Mouse (Mus musculus): Measurements from ENCODE around the gene Serf2. TPM values are rescaled to one million over a fixed set of nuclear protein-coding genes. Genes with fewer than 3 reads are reported as not detected.
"Not testable (repeated sequence)": the region's sequence is repeated elsewhere in the genome, so short reads cannot be mapped to it uniquely, and the experiment has no call there.

Serf2 gene
- total and polyA plus RNA-seq, 2 experiments from 2014 or later: 235 to 278 TPM

GRCm38 (mm10) chr2:121455534-121455933 lies 6.5 kb downstream of the Serf2 start:
- TF ChIP-seq CTCF (IDR thresholded peaks at IDR 0.05): no peak
- H3K9me3 ChIP-seq (ENCODE audit: low read length): no peaks in the 10 kb centered on the region
- no peaks in the 10 kb centered on the region for H3K4me1 ChIP-seq (ENCODE audit: insufficient read depth, low read length)
- peaks cover 12% of the 10 kb centered on the region; the same call in 1 of the 2 replicates for H3K36me3 ChIP-seq (ENCODE audit: insufficient read depth, low read length)
- no peak overlapping the region for H3K4me2 ChIP-seq (ENCODE audit: low read depth, low read length, poor library complexity, severe bottlenecking)
- no peaks in the 10 kb centered on the region for H3K27me3 ChIP-seq (ENCODE audit: insufficient read depth, low read length)
- ATAC-seq (ENCODE audit: low FRiP score): no peak
- H3K27ac ChIP-seq (ENCODE audit: low read depth, low read length): no peak overlapping the region
- no peak overlapping the region for H3K4me3 ChIP-seq (ENCODE audit: low read depth, low read length)
- no peak for DNase-seq (ENCODE audit: low spot score)
- 75% methylated on average over 5 of the region's 5 CpGs for WGBS
- H3K9ac ChIP-seq (replicated peaks; ENCODE audit: low read length, poor library complexity, severe bottlenecking): no peak overlapping the region

GRCm38 (mm10) chr2:121456692-121457642 lies 8.0 kb downstream of the Serf2 start, which contains the start of gene Serinc4:
Gene Serinc4, minus strand, starts transcription at chr2:121456781.
- Histone ChIP-seq H3K4me1 (ENCODE audit: insufficient read depth, low read length) (no peaks in the 10 kb centered on the region), H3K4me2 (ENCODE audit: low read depth, low read length, poor library complexity, severe bottlenecking) (peak within 1 kb of the TSS; percentile 72), H3K36me3 (ENCODE audit: insufficient read depth, low read length) (peaks cover 12% of the 10 kb centered on the region; the same call in 1 of the 2 replicates), H3K9me3 (ENCODE audit: low read length) (no peaks in the 10 kb centered on the region), H3K4me3 (ENCODE audit: low read depth, low read length) (peak within 1 kb of the TSS; percentile 76), H3K9ac (replicated peaks; ENCODE audit: low read length, poor library complexity, severe bottlenecking) (peak within 1 kb of the TSS; percentile 66), H3K27ac (ENCODE audit: low read depth, low read length) (peak within 1 kb of the TSS; percentile 73), H3K27me3 (ENCODE audit: insufficient read depth, low read length) (no peaks in the 10 kb centered on the region)
- 3% methylated on average over 41 of the region's 41 CpGs for WGBS
- no peak for TF ChIP-seq CTCF (IDR thresholded peaks at IDR 0.05)
- ATAC-seq (ENCODE audit: low FRiP score) (peak; percentile 90), DNase-seq (ENCODE audit: low spot score) (peak; percentile 87)

GRCm38 (mm10) chr2:121460071-121460470 lies 11.1 kb downstream of the Serf2 start:
- Histone ChIP-seq H3K4me3 (ENCODE audit: low read depth, low read length) (no peak overlapping the region), H3K36me3 (ENCODE audit: insufficient read depth, low read length) (no peaks in the 10 kb centered on the region), H3K9ac (replicated peaks; ENCODE audit: low read length, poor library complexity, severe bottlenecking) (no peak overlapping the region), H3K27me3 (ENCODE audit: insufficient read depth, low read length) (no peaks in the 10 kb centered on the region), H3K4me2 (ENCODE audit: low read depth, low read length, poor library complexity, severe bottlenecking) (no peak overlapping the region), H3K27ac (ENCODE audit: low read depth, low read length) (no peak overlapping the region), H3K4me1 (ENCODE audit: insufficient read depth, low read length) (no peaks in the 10 kb centered on the region), H3K9me3 (ENCODE audit: low read length) (no peaks in the 10 kb centered on the region)
- no peak for DNase-seq (ENCODE audit: low spot score)
- WGBS: 66% methylated on average over 2 of the region's 2 CpGs
- TF ChIP-seq CTCF (IDR thresholded peaks at IDR 0.05): no peak
- no peak for ATAC-seq (ENCODE audit: low FRiP score)

GRCm38 (mm10) chr2:121468982-121469381 lies 20.0 kb downstream of the Serf2 start:
- not testable (repeated sequence) for H3K27ac ChIP-seq (ENCODE audit: low read depth, low read length); H3K9me3 ChIP-seq (ENCODE audit: low read length); H3K4me1 ChIP-seq (ENCODE audit: insufficient read depth, low read length); ATAC-seq (ENCODE audit: low FRiP score); H3K27me3 ChIP-seq (ENCODE audit: insufficient read depth, low read length); DNase-seq (ENCODE audit: low spot score); H3K4me3 ChIP-seq (ENCODE audit: low read depth, low read length); H3K36me3 ChIP-seq (ENCODE audit: insufficient read depth, low read length); H3K9ac ChIP-seq (replicated peaks; ENCODE audit: low read length, poor library complexity, severe bottlenecking); H3K4me2 ChIP-seq (ENCODE audit: low read depth, low read length, poor library complexity, severe bottlenecking)
- WGBS: 71% methylated on average over 1 of the region's 6 CpGs

DNA sequence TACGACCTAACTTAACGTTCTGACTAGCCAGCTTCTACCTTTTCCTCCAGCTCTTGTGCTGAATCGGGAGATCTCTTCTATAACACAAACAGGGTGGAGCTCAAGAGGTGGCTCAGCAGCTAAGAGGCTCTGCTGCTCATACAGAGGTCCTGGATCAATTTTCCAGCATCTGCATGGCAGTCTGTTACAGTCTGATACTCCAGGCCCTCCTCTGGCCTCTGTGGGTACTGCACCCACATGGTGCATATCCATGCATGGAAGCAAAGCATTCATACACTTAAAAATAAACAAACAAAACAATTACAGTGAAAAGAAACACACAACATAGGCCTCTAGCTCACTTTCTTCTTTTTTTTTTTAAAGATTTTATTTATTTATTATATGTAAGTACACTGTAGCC lies 23.8 kb downstream of the Serf2 start:
- H3K4me2 ChIP-seq (ENCODE audit: low read depth, low read length, poor library complexity, severe bottlenecking); H3K9ac ChIP-seq (replicated peaks; ENCODE audit: low read length, poor library complexity, severe bottlenecking); ATAC-seq (ENCODE audit: low FRiP score); H3K4me3 ChIP-seq (ENCODE audit: low read depth, low read length); H3K27ac ChIP-seq (ENCODE audit: low read depth, low read length); H3K4me1 ChIP-seq (ENCODE audit: insufficient read depth, low read length); DNase-seq (ENCODE audit: low spot score); H3K36me3 ChIP-seq (ENCODE audit: insufficient read depth, low read length); H3K9me3 ChIP-seq (ENCODE audit: low read length); H3K27me3 ChIP-seq (ENCODE audit: insufficient read depth, low read length): not testable (repeated sequence)
- 93% methylated on average over 3 of the region's 3 CpGs for WGBS

DNA sequence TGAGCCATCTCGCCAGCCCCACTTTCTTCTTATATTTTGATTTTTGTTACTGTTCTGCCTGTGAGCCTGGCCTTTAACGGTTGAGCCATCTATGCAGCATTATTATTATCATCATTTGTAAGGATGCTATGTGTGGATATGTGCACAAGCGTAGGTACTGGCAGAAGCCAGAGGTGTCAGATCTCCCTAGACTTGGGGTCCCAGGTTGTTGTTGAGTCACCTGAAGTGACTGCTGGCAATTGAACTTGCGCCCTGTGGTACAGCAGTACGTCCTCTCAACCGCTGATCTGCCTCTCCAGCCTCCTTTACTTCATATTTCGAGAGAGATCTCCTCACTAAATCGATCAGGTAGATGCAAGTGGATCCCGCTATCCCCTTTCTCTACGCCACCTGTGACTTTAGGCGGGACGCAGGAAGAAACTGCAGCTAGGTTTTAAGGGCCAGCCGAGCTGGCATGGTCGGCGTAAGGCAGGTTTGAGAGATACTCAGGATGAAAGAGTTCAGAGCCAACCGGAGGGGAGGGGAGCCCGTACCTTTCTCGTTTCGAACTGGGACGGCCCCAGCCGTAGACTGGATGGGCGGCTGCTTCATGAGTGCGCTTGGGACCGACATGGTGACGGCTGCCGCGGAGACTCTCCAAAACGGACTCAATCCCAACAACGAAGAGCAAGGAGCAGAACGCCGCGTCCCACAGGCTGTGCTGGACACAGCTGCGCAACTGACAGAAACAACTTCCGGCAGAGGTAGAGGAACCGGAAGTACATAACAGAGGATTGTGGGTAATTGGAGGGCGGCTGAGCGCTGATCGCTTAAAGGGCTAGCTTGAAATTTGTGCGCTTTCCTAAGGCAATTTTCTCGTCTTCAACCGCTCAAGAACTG lies 24.5 kb downstream of the Serf2 start, which contains the start of gene Mfap1b:
Gene Mfap1b, minus strand, starts transcription at position 767 of the 879 bp plus-strand sequence.
- Histone ChIP-seq H3K4me3 (ENCODE audit: low read depth, low read length) (peak within 1 kb of the TSS; percentile 51), H3K4me2 (ENCODE audit: low read depth, low read length, poor library complexity, severe bottlenecking) (peak within 1 kb of the TSS; percentile 57), H3K9ac (replicated peaks; ENCODE audit: low read length, poor library complexity, severe bottlenecking) (peak within 1 kb of the TSS; percentile 57; the same call in 1 of the 2 replicates), H3K27ac (ENCODE audit: low read depth, low read length) (0 out of 2 replicates have a peak within 1 kb of the TSS, but pooled peaks have one; percentile 47)
- not testable (repeated sequence) for H3K9me3 ChIP-seq (ENCODE audit: low read length); H3K27me3 ChIP-seq (ENCODE audit: insufficient read depth, low read length); H3K4me1 ChIP-seq (ENCODE audit: insufficient read depth, low read length); H3K36me3 ChIP-seq (ENCODE audit: insufficient read depth, low read length)
- 9% methylated on average over 35 of the region's 41 CpGs for WGBS
- peak; percentile 95 for DNase-seq (ENCODE audit: low spot score)
- peak; percentile 92 for ATAC-seq (ENCODE audit: low FRiP score)

Measured in midbrain, postnatal 0 days (tissue).